8 mouse cellular contexts compared by ENCODE assay signal in the genomic region with DNA sequence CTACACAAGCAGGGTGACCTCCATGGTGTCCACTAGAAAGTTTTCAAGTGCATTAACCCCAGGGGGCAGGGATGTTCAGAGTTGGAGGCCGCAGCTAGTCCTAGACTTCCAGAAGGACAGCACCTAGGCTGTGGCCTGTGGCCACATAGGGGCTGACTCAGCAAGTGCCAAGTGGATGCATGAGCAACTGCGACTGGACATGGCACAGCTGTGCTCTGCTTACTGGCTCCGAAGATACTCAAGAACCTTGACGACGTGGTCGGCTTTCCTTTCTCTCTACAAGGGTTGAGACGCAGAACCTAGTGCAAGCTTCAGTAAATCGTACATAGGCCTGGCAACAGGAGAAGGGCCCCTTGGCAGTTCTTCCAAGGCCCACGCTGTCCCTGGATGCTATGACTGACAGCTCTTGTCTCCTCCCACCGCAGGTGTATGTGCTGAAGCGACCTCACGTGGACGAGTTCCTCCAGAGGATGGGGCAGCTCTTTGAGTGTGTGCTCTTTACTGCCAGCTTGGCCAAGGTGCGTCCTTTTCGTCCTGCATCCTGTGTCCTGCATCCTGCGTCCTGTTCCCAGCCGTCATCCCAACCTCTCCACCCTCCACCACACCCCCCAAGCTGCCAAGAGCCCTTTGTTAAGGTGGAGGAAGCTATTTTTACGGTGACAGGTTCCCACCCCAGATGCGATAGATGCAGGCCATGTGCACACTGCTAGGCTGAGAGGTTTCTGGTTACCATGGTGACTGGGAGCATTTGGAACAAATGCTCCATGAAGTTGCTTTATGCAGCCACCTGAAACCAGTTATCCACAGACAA. TPM values are rescaled to one million over a fixed set of nuclear protein-coding genes. Genes with fewer than 3 reads are reported as not detected.
DNase-seq lines count a peak whose midpoint lies in the region; ATAC-seq lines count a peak whose summit lies in the region.

No protein-coding gene starts in this region.

- H3K4me1 ChIP-seq in heart, embryonic 10.5 days: peaks cover 30% of the 10 kb centered on the region
- H3K4me1 ChIP-seq in heart, embryonic 12.5 days (replicated peaks): peaks cover 38% of the 10 kb centered on the region
- H3K4me1 ChIP-seq in forebrain, embryonic 11.5 days (replicated peaks; ENCODE audit: control insufficient read depth, insufficient read depth, low read length): peaks cover 20% of the 10 kb centered on the region
- H3K4me1 ChIP-seq in midbrain, embryonic 15.5 days: peaks cover 41% of the 10 kb centered on the region

- H3K27me3 ChIP-seq in heart, embryonic 10.5 days (ENCODE audit: insufficient read depth, poor library complexity, severe bottlenecking): no peaks in the 10 kb centered on the region
- no peaks in the 10 kb centered on the region for H3K27me3 ChIP-seq in heart, embryonic 12.5 days (replicated peaks)
- H3K27me3 ChIP-seq in forebrain, embryonic 11.5 days (ENCODE audit: control insufficient read depth, insufficient read depth, low read length): no peaks in the 10 kb centered on the region
- no peaks in the 10 kb centered on the region for H3K27me3 ChIP-seq in midbrain, embryonic 15.5 days (replicated peaks)

- H3K4me2 ChIP-seq in heart, embryonic 12.5 days: no peak overlapping the region
- H3K4me2 ChIP-seq in forebrain, embryonic 11.5 days (ENCODE audit: low read depth, low read length, severe bottlenecking): no peak overlapping the region
- no peak overlapping the region for H3K4me2 ChIP-seq in midbrain, embryonic 15.5 days

- 81% methylated on average over 19 of the region's 19 CpGs for WGBS in heart, embryonic 10.5 days
- 80% methylated on average over 19 of the region's 19 CpGs for WGBS in heart, embryonic 12.5 days
- WGBS in forebrain, embryonic 11.5 days: 74% methylated on average over 19 of the region's 19 CpGs
- 57% methylated on average over 19 of the region's 19 CpGs for WGBS in midbrain, embryonic 15.5 days

- DNase-seq in heart, embryonic 10.5 days (ENCODE audit: low spot score): no peak
- DNase-seq in forebrain, embryonic 11.5 days (ENCODE audit: low spot score): no peak
- DNase-seq in layer of hippocampus, adult 9-10 months (ENCODE audit: low spot score): peak; percentile 42
- DNase-seq in adrenal gland, postnatal 4 days (ENCODE audit: low spot score in 2 of 2): no peak
- no peak for DNase-seq in thymus, postnatal 4 days
- no peak for DNase-seq in cerebellum, postnatal 4 days (ENCODE audit: low spot score in 2 of 2)

- H3K36me3 ChIP-seq in heart, embryonic 10.5 days: peaks cover 58% of the 10 kb centered on the region
- H3K36me3 ChIP-seq in heart, embryonic 12.5 days: peaks cover 34% of the 10 kb centered on the region
- H3K36me3 ChIP-seq in forebrain, embryonic 11.5 days (ENCODE audit: control insufficient read depth, insufficient read depth, low read length): no peaks in the 10 kb centered on the region
- H3K36me3 ChIP-seq in midbrain, embryonic 15.5 days (replicated peaks): no peaks in the 10 kb centered on the region

- H3K4me3 ChIP-seq in heart, embryonic 10.5 days: no peak overlapping the region
- no peak overlapping the region for H3K4me3 ChIP-seq in heart, embryonic 12.5 days
- no peak overlapping the region for H3K4me3 ChIP-seq in forebrain, embryonic 11.5 days (ENCODE audit: low read depth, low read length)
- H3K4me3 ChIP-seq in midbrain, embryonic 15.5 days: no peak overlapping the region

- H3K27ac ChIP-seq in heart, embryonic 10.5 days: peak overlapping the region; percentile 62; the same call in 1 of the 2 replicates
- H3K27ac ChIP-seq in heart, embryonic 12.5 days (ENCODE audit: poor library complexity, severe bottlenecking): no peak overlapping the region
- no peak overlapping the region for H3K27ac ChIP-seq in forebrain, embryonic 11.5 days (ENCODE audit: low read depth, low read length)
- H3K27ac ChIP-seq in midbrain, embryonic 15.5 days: peak overlapping the region; percentile 67

- H3K9me3 ChIP-seq in heart, embryonic 10.5 days: no peaks in the 10 kb centered on the region
- no peaks in the 10 kb centered on the region for H3K9me3 ChIP-seq in heart, embryonic 12.5 days (replicated peaks)
- no peaks in the 10 kb centered on the region for H3K9me3 ChIP-seq in forebrain, embryonic 11.5 days (ENCODE audit: control insufficient read depth, low read length)
- H3K9me3 ChIP-seq in midbrain, embryonic 15.5 days: no peaks in the 10 kb centered on the region

- ATAC-seq in heart, embryonic 12.5 days (ENCODE audit: insufficient number of reproducible peaks, low FRiP score): no peak
- peak; percentile 47 for ATAC-seq in forebrain, embryonic 11.5 days (replicated peaks; ENCODE audit: low FRiP score)
- peak; percentile 82 for ATAC-seq in midbrain, embryonic 15.5 days (replicated peaks)

- no peak overlapping the region for H3K9ac ChIP-seq in heart, embryonic 12.5 days
- H3K9ac ChIP-seq in forebrain, embryonic 11.5 days (ENCODE audit: low read length): peak overlapping the region; percentile 27
- H3K9ac ChIP-seq in midbrain, embryonic 15.5 days: no peak overlapping the region

RNA-seq across cellular contexts. Expression of a gene that starts 19.3 kb away (rescaled TPM):
- polyA plus RNA-seq in heart, embryonic 10.5 days (2016; fragmentation: Nextera tagmentation; extraction: Ambion mirVana): 19.1 and 23.1 TPM in 2 replicates
- 14.3 and 15.3 TPM in 2 replicates for polyA plus RNA-seq in heart, embryonic 12.5 days (2016; fragmentation: Nextera tagmentation; extraction: Ambion mirVana)
- 8.6 and 11.1 TPM in 2 replicates for polyA plus RNA-seq in forebrain, embryonic 11.5 days (2014; fragmentation: Nextera tagmentation; extraction: Ambion mirVana)
- 3.0 and 3.6 TPM in 2 replicates for polyA plus RNA-seq in midbrain, embryonic 15.5 days (2015; fragmentation: Nextera tagmentation; extraction: Ambion mirVana)
- 10 to 100 TPM in 1 of 2 experiments, 1 to 10 TPM in 1; 3.2 to 10.1 TPM for total RNA-seq in adrenal gland, postnatal 4 days (2021)

RNA-seq across cellular contexts. Expression of a gene that starts 60.0 kb away (rescaled TPM):
- 18.6 and 19.5 TPM in 2 replicates for polyA plus RNA-seq in heart, embryonic 10.5 days (2016; fragmentation: Nextera tagmentation; extraction: Ambion mirVana)
- 19.1 and 20.7 TPM in 2 replicates for polyA plus RNA-seq in heart, embryonic 12.5 days (2016; fragmentation: Nextera tagmentation; extraction: Ambion mirVana)
- 14.9 and 19.4 TPM in 2 replicates for polyA plus RNA-seq in forebrain, embryonic 11.5 days (2014; fragmentation: Nextera tagmentation; extraction: Ambion mirVana)
- polyA plus RNA-seq in midbrain, embryonic 15.5 days (2015; fragmentation: Nextera tagmentation; extraction: Ambion mirVana): 15.6 and 16.4 TPM in 2 replicates
- 10 to 100 TPM in 1 of 2 experiments, 1 to 10 TPM in 1; 9.7 to 12.7 TPM for total RNA-seq in adrenal gland, postnatal 4 days (2021)

Comparison
In these comparisons a context has a peak if more than half of its experiments do, and no peak if none do; other contexts are left out.
1. H3K27ac ChIP-seq: peak in heart, embryonic 10.5 days (single experiment) and midbrain, embryonic 15.5 days (single experiment); none in heart, embryonic 12.5 days (single experiment) and forebrain, embryonic 11.5 days (single experiment).